Mouse (Mus musculus): ENCODE measurements around the gene Fig4. TPM values are rescaled to one million over a fixed set of nuclear protein-coding genes. Genes with fewer than 3 reads are reported as not detected.

The Fig4 gene
- polyA plus RNA-seq (2015; fragmentation: Nextera tagmentation; extraction: Ambion mirVana) = 14.9 and 16.8 TPM in 2 replicates

- peak within 1 kb of the TSS; percentile 78 for H3K9ac ChIP-seq (ENCODE audit: low read depth, low read length)
- TF ChIP-seq CTCF (IDR thresholded peaks at IDR 0.05; ENCODE audit: low read depth) = no peak; the same call in 1 of the 2 replicates
- peak within 1 kb of the TSS; percentile 72 for H3K4me2 ChIP-seq (ENCODE audit: low read length)
- H3K36me3 ChIP-seq (ENCODE audit: insufficient read depth, low read length) = no peaks in the 10 kb centered on the region
- H3K27ac ChIP-seq = peak within 1 kb of the TSS; percentile 68
- no peaks in the 10 kb centered on the region for H3K9me3 ChIP-seq (replicated peaks; ENCODE audit: low read length)
- under 1% methylated on average over 38 of the region's 38 CpGs for WGBS
- H3K4me1 ChIP-seq (replicated peaks; ENCODE audit: insufficient read depth, low read length) = no peaks in the 10 kb centered on the region
- H3K27me3 ChIP-seq (ENCODE audit: insufficient read depth, low read length) = no peaks in the 10 kb centered on the region
- DNase-seq (ENCODE audit: low spot score) (peak; percentile 94), ATAC-seq (replicated peaks; ENCODE audit: low FRiP score, low read depth) (peak; percentile 93)
- H3K4me3 ChIP-seq (replicated peaks; ENCODE audit: low read depth, low read length) = peak within 1 kb of the TSS; percentile 67
Measured at GRCm38 (mm10) chr10:41302689-41303431, at the start of gene Fig4. Gene Fig4 (minus strand): TSS chr10:41303260.

GRCm38 (mm10) chr10:41341346-41341745 is 38.3 kb upstream of the Fig4 start:
- 80% methylated on average over 7 of the region's 7 CpGs for WGBS
- H3K4me2 ChIP-seq (ENCODE audit: low read length) = no peak overlapping the region
- no peak overlapping the region for H3K4me3 ChIP-seq (replicated peaks; ENCODE audit: low read depth, low read length)
- no peaks in the 10 kb centered on the region for H3K36me3 ChIP-seq (ENCODE audit: insufficient read depth, low read length)
- H3K4me1 ChIP-seq (replicated peaks; ENCODE audit: insufficient read depth, low read length) = no peaks in the 10 kb centered on the region
- no peak for ATAC-seq (replicated peaks; ENCODE audit: low FRiP score, low read depth)
- H3K27ac ChIP-seq = no peak overlapping the region
- TF ChIP-seq CTCF (IDR thresholded peaks at IDR 0.05; ENCODE audit: low read depth) = no peak
- no peak for DNase-seq (ENCODE audit: low spot score)
- H3K27me3 ChIP-seq (ENCODE audit: insufficient read depth, low read length) = no peaks in the 10 kb centered on the region
- H3K9ac ChIP-seq (ENCODE audit: low read depth, low read length) = no peak overlapping the region
- no peaks in the 10 kb centered on the region for H3K9me3 ChIP-seq (replicated peaks; ENCODE audit: low read length)

GRCm38 (mm10) chr10:41332533-41333043 is 29.5 kb upstream of the Fig4 start:
- no peak for DNase-seq (ENCODE audit: low spot score)
- H3K36me3 ChIP-seq (ENCODE audit: insufficient read depth, low read length) = no peaks in the 10 kb centered on the region
- H3K27me3 ChIP-seq (ENCODE audit: insufficient read depth, low read length) = no peaks in the 10 kb centered on the region
- no peak for TF ChIP-seq CTCF (IDR thresholded peaks at IDR 0.05; ENCODE audit: low read depth)
- no peak overlapping the region for H3K27ac ChIP-seq
- H3K9ac ChIP-seq (ENCODE audit: low read depth, low read length) = no peak overlapping the region
- 89% methylated on average over 2 of the region's 2 CpGs for WGBS
- no peaks in the 10 kb centered on the region for H3K9me3 ChIP-seq (replicated peaks; ENCODE audit: low read length)
- H3K4me3 ChIP-seq (replicated peaks; ENCODE audit: low read depth, low read length) = no peak overlapping the region
- no peaks in the 10 kb centered on the region for H3K4me1 ChIP-seq (replicated peaks; ENCODE audit: insufficient read depth, low read length)
- ATAC-seq (replicated peaks; ENCODE audit: low FRiP score, low read depth) = no peak
- H3K4me2 ChIP-seq (ENCODE audit: low read length) = no peak overlapping the region

DNA sequence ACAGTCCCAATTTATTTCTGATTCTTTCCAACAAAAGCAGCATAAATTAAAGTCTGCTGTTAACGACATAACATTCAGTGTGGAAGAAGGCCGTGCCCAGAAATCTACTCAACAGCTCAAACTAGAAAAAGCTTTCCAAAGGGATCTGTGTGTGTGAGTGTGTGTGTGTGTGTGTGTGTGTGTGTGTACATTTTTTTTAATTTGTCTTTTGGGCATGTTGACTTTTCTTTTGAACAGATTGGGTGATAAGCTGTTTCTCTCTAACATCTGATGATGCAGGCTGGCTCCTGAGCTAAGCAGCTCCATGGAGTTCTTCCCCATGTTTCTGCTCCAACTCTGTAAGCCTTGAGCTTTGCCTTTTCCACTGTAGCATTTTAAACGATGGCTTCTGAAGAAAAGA is 12.8 kb upstream of the Fig4 start:
- H3K4me1 ChIP-seq (replicated peaks; ENCODE audit: insufficient read depth, low read length) = no peaks in the 10 kb centered on the region
- H3K9me3 ChIP-seq (replicated peaks; ENCODE audit: low read length) = no peaks in the 10 kb centered on the region
- WGBS = 59% methylated on average over 3 of the region's 3 CpGs
- H3K27me3 ChIP-seq (ENCODE audit: insufficient read depth, low read length) = no peaks in the 10 kb centered on the region
- no peak overlapping the region for H3K9ac ChIP-seq (ENCODE audit: low read depth, low read length)
- no peak for ATAC-seq (replicated peaks; ENCODE audit: low FRiP score, low read depth)
- no peak overlapping the region for H3K4me2 ChIP-seq (ENCODE audit: low read length)
- H3K36me3 ChIP-seq (ENCODE audit: insufficient read depth, low read length) = no peaks in the 10 kb centered on the region
- DNase-seq (ENCODE audit: low spot score) = no peak
- no peak overlapping the region for H3K27ac ChIP-seq
- no peak overlapping the region for H3K4me3 ChIP-seq (replicated peaks; ENCODE audit: low read depth, low read length)
- no peak for TF ChIP-seq CTCF (IDR thresholded peaks at IDR 0.05; ENCODE audit: low read depth)

DNA sequence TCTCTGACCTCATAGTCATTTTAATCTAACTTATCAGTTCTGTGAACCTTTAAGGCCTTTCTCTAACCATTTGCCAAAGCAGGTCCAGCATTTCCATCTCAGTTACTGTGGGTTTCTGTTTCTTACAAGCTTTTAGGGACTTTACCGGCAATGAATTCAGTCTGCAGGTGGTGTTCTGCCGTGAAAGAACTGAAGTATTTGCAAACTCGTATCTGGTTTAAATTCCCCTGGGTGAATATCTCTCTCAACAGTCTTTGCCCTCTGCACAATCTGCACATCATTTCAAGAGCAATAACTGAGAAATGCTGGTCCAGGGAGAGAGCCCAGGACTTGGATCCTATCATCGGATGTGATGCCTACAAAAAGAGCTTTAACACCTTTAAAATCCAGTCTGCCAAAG is 5.1 kb upstream of the Fig4 start:
- 92% methylated on average over 4 of the region's 4 CpGs for WGBS
- no peak for TF ChIP-seq CTCF (IDR thresholded peaks at IDR 0.05; ENCODE audit: low read depth)

GRCm38 (mm10) chr10:41304961-41305455 is 1.9 kb upstream of the Fig4 start:
- Histone ChIP-seq H3K4me1 (replicated peaks; ENCODE audit: insufficient read depth, low read length) (no peaks in the 10 kb centered on the region), H3K9me3 (replicated peaks; ENCODE audit: low read length) (no peaks in the 10 kb centered on the region), H3K36me3 (ENCODE audit: insufficient read depth, low read length) (no peaks in the 10 kb centered on the region), H3K27ac (no peak overlapping the region), H3K9ac (ENCODE audit: low read depth, low read length) (no peak overlapping the region), H3K27me3 (ENCODE audit: insufficient read depth, low read length) (no peaks in the 10 kb centered on the region), H3K4me3 (replicated peaks; ENCODE audit: low read depth, low read length) (no peak overlapping the region), H3K4me2 (ENCODE audit: low read length) (no peak overlapping the region)
- no peak for DNase-seq (ENCODE audit: low spot score)
- no peak for ATAC-seq (replicated peaks; ENCODE audit: low FRiP score, low read depth)
- WGBS = 63% methylated on average over 9 of the region's 9 CpGs
- TF ChIP-seq CTCF (IDR thresholded peaks at IDR 0.05; ENCODE audit: low read depth) = no peak

More for the DNA sequence above, 5.1 kb upstream of the Fig4 start:
- H3K4me3 ChIP-seq (replicated peaks; ENCODE audit: low read depth, low read length) = no peak overlapping the region
- no peaks in the 10 kb centered on the region for H3K36me3 ChIP-seq (ENCODE audit: insufficient read depth, low read length)
- no peak overlapping the region for H3K9ac ChIP-seq (ENCODE audit: low read depth, low read length)
- H3K27me3 ChIP-seq (ENCODE audit: insufficient read depth, low read length) = no peaks in the 10 kb centered on the region
- H3K27ac ChIP-seq = no peak overlapping the region
- ATAC-seq (replicated peaks; ENCODE audit: low FRiP score, low read depth) = no peak
- H3K4me1 ChIP-seq (replicated peaks; ENCODE audit: insufficient read depth, low read length) = no peaks in the 10 kb centered on the region
- DNase-seq (ENCODE audit: low spot score) = no peak
- H3K9me3 ChIP-seq (replicated peaks; ENCODE audit: low read length) = no peaks in the 10 kb centered on the region
- H3K4me2 ChIP-seq (ENCODE audit: low read length) = no peak overlapping the region
